Mouse (Mus musculus): ENCODE results near the gene Xdh. TPM values are rescaled to one million over a fixed set of nuclear protein-coding genes. Genes with fewer than 3 reads are reported as not detected.

The Xdh gene
- polyA plus RNA-seq, 1 experiment from 2014 or later: 0.08 TPM

- Histone ChIP-seq H3K27me3 (ENCODE audit: control insufficient read depth, insufficient read depth, low read length) (no peaks in the 10 kb centered on the region), H3K9me3 (ENCODE audit: control insufficient read depth, low read length) (no peaks in the 10 kb centered on the region), H3K9ac (ENCODE audit: low read length) (no peak overlapping the region), H3K27ac (ENCODE audit: low read depth, low read length) (no peak overlapping the region), H3K4me2 (no peak overlapping the region), H3K4me3 (ENCODE audit: low read depth, low read length) (no peak overlapping the region), H3K36me3 (ENCODE audit: control insufficient read depth, insufficient read depth, low read length) (no peaks in the 10 kb centered on the region), H3K4me1 (ENCODE audit: control insufficient read depth, insufficient read depth, low read length) (no peaks in the 10 kb centered on the region)
- WGBS: 92% methylated on average over 1 of the region's 1 CpGs
- ATAC-seq (ENCODE audit: low FRiP score): no peak
- no peak for DNase-seq (ENCODE audit: low spot score, missing footprints)
These were observed 46.9 kb downstream of the Xdh start for GRCm38 (mm10) chr17:73903121-73903520.

DNA sequence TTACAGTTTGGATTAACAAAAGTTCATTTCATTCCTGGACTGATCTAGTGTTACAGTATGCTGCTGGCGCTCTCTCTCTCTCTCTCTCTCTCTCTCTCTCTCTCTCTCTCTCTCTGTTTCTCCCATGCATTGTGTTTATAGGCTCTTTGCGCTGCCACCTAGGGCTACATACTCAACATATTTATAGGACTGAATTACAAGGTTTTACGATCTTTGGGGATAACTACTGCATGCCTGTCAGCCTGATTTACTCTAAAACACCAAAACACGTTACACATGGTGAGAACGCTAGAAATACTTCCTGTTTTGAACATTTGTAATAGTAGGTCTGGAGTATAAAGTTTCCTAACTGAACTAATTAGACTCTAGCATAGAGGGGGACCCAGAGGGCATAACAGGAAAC, 47.8 kb downstream of the Xdh start:
- no peaks in the 10 kb centered on the region for H3K4me1 ChIP-seq (ENCODE audit: control insufficient read depth, insufficient read depth, low read length)
- H3K4me2 ChIP-seq: no peak overlapping the region
- ATAC-seq (ENCODE audit: low FRiP score) (no peak), DNase-seq (ENCODE audit: low spot score, missing footprints) (no peak)
- H3K9me3 ChIP-seq (ENCODE audit: control insufficient read depth, low read length): no peaks in the 10 kb centered on the region
- H3K4me3 ChIP-seq (ENCODE audit: low read depth, low read length): no peak overlapping the region
- H3K27ac ChIP-seq (ENCODE audit: low read depth, low read length): no peak overlapping the region
- no peak overlapping the region for H3K9ac ChIP-seq (ENCODE audit: low read length)
- no peaks in the 10 kb centered on the region for H3K36me3 ChIP-seq (ENCODE audit: control insufficient read depth, insufficient read depth, low read length)
- 86% methylated on average over 5 of the region's 5 CpGs for WGBS
- H3K27me3 ChIP-seq (ENCODE audit: control insufficient read depth, insufficient read depth, low read length): no peaks in the 10 kb centered on the region

DNA sequence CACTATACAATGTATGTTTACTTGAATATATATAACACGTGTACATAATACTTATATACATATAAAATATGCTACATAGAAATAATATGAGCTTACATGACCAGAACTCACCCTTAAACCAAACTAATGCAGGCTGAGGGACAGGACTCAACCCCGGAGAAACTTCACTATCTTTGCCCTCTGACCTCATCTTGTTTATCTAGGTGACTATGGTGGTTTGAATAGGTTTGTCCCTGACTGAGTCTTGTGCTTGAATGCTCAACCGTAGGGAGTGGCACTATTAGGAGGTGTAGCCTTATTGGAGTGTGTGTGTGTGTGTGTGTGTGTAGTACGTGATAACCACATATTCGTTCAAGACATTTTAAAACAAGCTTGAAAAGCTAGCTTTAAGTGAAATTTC, 55.6 kb downstream of the Xdh start:
- Histone ChIP-seq H3K36me3 (ENCODE audit: control insufficient read depth, insufficient read depth, low read length) (no peaks in the 10 kb centered on the region), H3K4me1 (ENCODE audit: control insufficient read depth, insufficient read depth, low read length) (no peaks in the 10 kb centered on the region), H3K27ac (ENCODE audit: low read depth, low read length) (no peak overlapping the region), H3K9ac (ENCODE audit: low read length) (no peak overlapping the region), H3K4me2 (no peak overlapping the region), H3K4me3 (ENCODE audit: low read depth, low read length) (no peak overlapping the region), H3K27me3 (ENCODE audit: control insufficient read depth, insufficient read depth, low read length) (no peaks in the 10 kb centered on the region), H3K9me3 (ENCODE audit: control insufficient read depth, low read length) (no peaks in the 10 kb centered on the region)
- DNase-seq (ENCODE audit: low spot score, missing footprints) (no peak), ATAC-seq (ENCODE audit: low FRiP score) (no peak)
- WGBS: 87% methylated on average over 5 of the region's 5 CpGs

DNA sequence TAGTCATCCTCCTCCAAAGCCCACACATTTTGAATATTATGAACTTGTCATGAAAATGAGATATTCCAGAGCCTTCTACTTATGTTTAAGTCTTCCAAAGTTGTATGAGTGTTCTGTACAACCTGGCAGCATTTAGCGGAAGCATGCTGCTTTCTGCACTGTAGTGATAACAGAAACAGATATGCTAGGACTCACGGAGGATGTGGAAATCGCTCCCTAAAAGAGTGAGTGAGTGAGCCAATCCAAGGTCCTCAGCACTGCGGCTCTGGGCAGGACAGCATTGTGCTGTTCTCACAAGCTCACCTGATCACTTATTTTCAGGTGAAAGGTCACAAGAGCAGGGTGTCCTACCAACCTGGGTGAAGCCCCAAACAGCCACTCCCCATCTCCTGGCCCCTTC, 56.2 kb downstream of the Xdh start:
- Histone ChIP-seq H3K36me3 (ENCODE audit: control insufficient read depth, insufficient read depth, low read length) (no peaks in the 10 kb centered on the region), H3K4me3 (ENCODE audit: low read depth, low read length) (no peak overlapping the region), H3K9ac (ENCODE audit: low read length) (no peak overlapping the region), H3K27me3 (ENCODE audit: control insufficient read depth, insufficient read depth, low read length) (no peaks in the 10 kb centered on the region), H3K9me3 (ENCODE audit: control insufficient read depth, low read length) (no peaks in the 10 kb centered on the region), H3K27ac (ENCODE audit: low read depth, low read length) (no peak overlapping the region), H3K4me2 (no peak overlapping the region), H3K4me1 (ENCODE audit: control insufficient read depth, insufficient read depth, low read length) (no peaks in the 10 kb centered on the region)
- ATAC-seq (ENCODE audit: low FRiP score): no peak
- DNase-seq (ENCODE audit: low spot score, missing footprints): no peak
- WGBS: 88% methylated on average over 4 of the region's 4 CpGs

- Histone ChIP-seq H3K4me2 (no peak overlapping the region), H3K4me1 (ENCODE audit: control insufficient read depth, insufficient read depth, low read length) (no peaks in the 10 kb centered on the region), H3K36me3 (ENCODE audit: control insufficient read depth, insufficient read depth, low read length) (no peaks in the 10 kb centered on the region), H3K9ac (ENCODE audit: low read length) (no peak overlapping the region), H3K4me3 (ENCODE audit: low read depth, low read length) (no peak overlapping the region), H3K27me3 (ENCODE audit: control insufficient read depth, insufficient read depth, low read length) (no peaks in the 10 kb centered on the region), H3K9me3 (ENCODE audit: control insufficient read depth, low read length) (no peaks in the 10 kb centered on the region), H3K27ac (ENCODE audit: low read depth, low read length) (no peak overlapping the region)
- WGBS: 89% methylated on average over 10 of the region's 10 CpGs
- DNase-seq (ENCODE audit: low spot score, missing footprints) (no peak), ATAC-seq (ENCODE audit: low FRiP score) (no peak)
These were observed 56.8 kb downstream of the Xdh start for GRCm38 (mm10) chr17:73893207-73893606.

DNA sequence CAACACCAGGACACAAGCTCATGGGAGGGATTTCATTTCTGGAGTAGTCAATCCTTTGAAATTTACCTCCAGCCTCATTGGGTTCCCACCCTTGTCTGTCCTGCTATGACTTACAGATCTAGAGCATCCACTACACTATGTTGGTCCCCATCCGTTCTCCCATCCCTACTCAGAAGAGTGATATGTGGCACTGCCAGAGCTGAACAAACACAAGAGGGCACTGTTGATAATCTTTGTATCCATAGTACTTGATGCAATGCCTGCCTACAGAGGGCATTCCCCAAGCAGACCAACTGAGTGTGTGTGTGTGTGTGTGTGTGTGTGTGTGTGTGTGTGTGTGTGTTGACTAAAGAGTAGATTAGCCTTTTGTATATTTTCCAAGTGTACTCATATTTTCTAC, 58.4 kb downstream of the Xdh start:
- 79% methylated on average over 1 of the region's 1 CpGs for WGBS
- Histone ChIP-seq H3K27me3 (ENCODE audit: control insufficient read depth, insufficient read depth, low read length) (no peaks in the 10 kb centered on the region), H3K9me3 (ENCODE audit: control insufficient read depth, low read length) (no peaks in the 10 kb centered on the region), H3K36me3 (ENCODE audit: control insufficient read depth, insufficient read depth, low read length) (no peaks in the 10 kb centered on the region), H3K27ac (ENCODE audit: low read depth, low read length) (no peak overlapping the region), H3K9ac (ENCODE audit: low read length) (no peak overlapping the region), H3K4me2 (no peak overlapping the region), H3K4me3 (ENCODE audit: low read depth, low read length) (no peak overlapping the region), H3K4me1 (ENCODE audit: control insufficient read depth, insufficient read depth, low read length) (no peaks in the 10 kb centered on the region)
- no peak for ATAC-seq (ENCODE audit: low FRiP score)
- no peak for DNase-seq (ENCODE audit: low spot score, missing footprints)

GRCm38 (mm10) chr17:73886071-73886785, 63.8 kb downstream of the Xdh start:
- no peaks in the 10 kb centered on the region for H3K36me3 ChIP-seq (ENCODE audit: control insufficient read depth, insufficient read depth, low read length)
- no peaks in the 10 kb centered on the region for H3K9me3 ChIP-seq (ENCODE audit: control insufficient read depth, low read length)
- H3K4me1 ChIP-seq (ENCODE audit: control insufficient read depth, insufficient read depth, low read length): no peaks in the 10 kb centered on the region
- H3K27ac ChIP-seq (ENCODE audit: low read depth, low read length): no peak overlapping the region
- H3K4me2 ChIP-seq: no peak overlapping the region
- DNase-seq (ENCODE audit: low spot score, missing footprints) (no peak), ATAC-seq (ENCODE audit: low FRiP score) (no peak)
- H3K27me3 ChIP-seq (ENCODE audit: control insufficient read depth, insufficient read depth, low read length): no peaks in the 10 kb centered on the region
- WGBS: 90% methylated on average over 25 of the region's 25 CpGs
- no peak overlapping the region for H3K9ac ChIP-seq (ENCODE audit: low read length)
- H3K4me3 ChIP-seq (ENCODE audit: low read depth, low read length): no peak overlapping the region

GRCm38 (mm10) chr17:73883332-73883731, 66.7 kb downstream of the Xdh start:
- H3K36me3 ChIP-seq (ENCODE audit: control insufficient read depth, insufficient read depth, low read length): no peaks in the 10 kb centered on the region
- no peak for ATAC-seq (ENCODE audit: low FRiP score)
- no peaks in the 10 kb centered on the region for H3K27me3 ChIP-seq (ENCODE audit: control insufficient read depth, insufficient read depth, low read length)
- H3K4me1 ChIP-seq (ENCODE audit: control insufficient read depth, insufficient read depth, low read length): no peaks in the 10 kb centered on the region
- H3K4me2 ChIP-seq: no peak overlapping the region
- WGBS: 83% methylated on average over 12 of the region's 12 CpGs
- no peak overlapping the region for H3K4me3 ChIP-seq (ENCODE audit: low read depth, low read length)
- no peak overlapping the region for H3K27ac ChIP-seq (ENCODE audit: low read depth, low read length)
- no peak for DNase-seq (ENCODE audit: low spot score, missing footprints)
- no peaks in the 10 kb centered on the region for H3K9me3 ChIP-seq (ENCODE audit: control insufficient read depth, low read length)
- H3K9ac ChIP-seq (ENCODE audit: low read length): no peak overlapping the region

DNA sequence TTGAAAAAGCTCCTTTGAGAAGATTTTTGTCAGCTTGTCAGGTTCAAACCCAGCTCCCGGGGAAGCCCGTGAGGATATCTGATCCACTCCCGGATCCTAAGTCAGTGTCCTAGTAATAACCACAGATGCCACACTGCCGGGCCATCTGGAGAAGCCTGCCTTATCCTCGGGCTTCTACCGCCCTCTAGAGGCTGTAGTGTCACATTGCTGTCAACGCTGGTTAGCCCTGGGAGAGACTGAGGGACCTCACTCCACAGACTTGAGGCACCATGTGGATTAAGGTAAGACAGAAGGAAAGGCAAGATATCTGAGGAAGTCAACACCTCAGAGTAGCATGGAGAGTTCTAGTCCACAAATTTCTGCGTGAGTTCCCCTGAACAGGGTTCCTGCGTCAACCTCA, 67.8 kb downstream of the Xdh start:
- Histone ChIP-seq H3K4me3 (ENCODE audit: low read depth, low read length) (no peak overlapping the region), H3K27ac (ENCODE audit: low read depth, low read length) (no peak overlapping the region), H3K4me2 (no peak overlapping the region), H3K36me3 (ENCODE audit: control insufficient read depth, insufficient read depth, low read length) (no peaks in the 10 kb centered on the region), H3K9ac (ENCODE audit: low read length) (no peak overlapping the region), H3K9me3 (ENCODE audit: control insufficient read depth, low read length) (no peaks in the 10 kb centered on the region), H3K4me1 (ENCODE audit: control insufficient read depth, insufficient read depth, low read length) (no peaks in the 10 kb centered on the region), H3K27me3 (ENCODE audit: control insufficient read depth, insufficient read depth, low read length) (no peaks in the 10 kb centered on the region)
- 16% methylated on average over 9 of the region's 9 CpGs for WGBS
- DNase-seq (ENCODE audit: low spot score, missing footprints) (peak; percentile 98), ATAC-seq (ENCODE audit: low FRiP score) (peak; percentile 87)
